Comparison of ENCODE assay signal across 17 mouse cellular contexts in the genomic region with DNA sequence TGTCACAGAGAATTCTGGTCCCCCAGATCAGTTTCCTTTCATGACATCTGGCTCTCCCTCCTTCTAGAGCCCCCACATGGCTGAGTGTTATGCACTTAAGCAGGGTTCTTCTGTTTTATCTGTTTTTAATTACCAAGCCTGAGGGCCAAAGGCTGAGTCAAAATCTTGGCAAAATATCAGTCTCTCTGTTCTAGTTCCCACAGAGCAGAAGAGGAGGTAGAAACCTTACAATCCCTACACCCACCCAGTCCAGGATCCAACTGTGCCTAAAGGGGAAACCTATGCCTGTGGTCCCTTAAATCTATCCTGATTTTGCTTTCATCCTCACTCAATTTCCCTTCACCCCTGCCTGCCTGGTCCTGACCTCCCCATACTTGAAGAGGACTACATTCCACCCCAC.
"Had no signal": no experiment of that assay in that cellular context is flagged by ENCODE, and none has a peak within 500 bp of the region (broad histone marks: within the 10 kb centered on the region; RNA-seq: fewer than 3 reads in every experiment).

No protein-coding gene starts in this region.

- DNase-seq: kidney, postnatal 25 days; layer of hippocampus, postnatal 36 days; liver, embryonic 13.5 days; lung, adult 2 months; lung, postnatal 14 days; lung, postnatal 4 days; midbrain, embryonic 14.5 days; retina, postnatal 1 day; right cerebral cortex, postnatal 25 days; spleen, adult 18-20 months; thymus, postnatal 36 days had no signal

- H3K27me3 ChIP-seq: limb, embryonic 12.5 days; liver, embryonic 13.5 days; stomach, embryonic 15.5 days had no signal

- H3K9me3 ChIP-seq: limb, embryonic 12.5 days; liver, embryonic 13.5 days; stomach, embryonic 15.5 days had no signal

- H3K36me3 ChIP-seq: limb, embryonic 12.5 days; liver, embryonic 13.5 days; stomach, embryonic 15.5 days had no signal

- H3K4me2 ChIP-seq: limb, embryonic 12.5 days; liver, embryonic 13.5 days; midbrain, embryonic 11.5 days; stomach, embryonic 15.5 days had no signal

- H3K4me3 ChIP-seq: left cerebral cortex, adult 2 months; limb, embryonic 12.5 days; liver, embryonic 13.5 days; stomach, embryonic 15.5 days had no signal

- H3K4me1 ChIP-seq: stomach, embryonic 15.5 days had no signal

- H3K27ac ChIP-seq: kidney, postnatal 0 days; left cerebral cortex, adult 2 months; limb, embryonic 12.5 days; liver, embryonic 13.5 days; stomach, embryonic 15.5 days had no signal

- H3K9ac ChIP-seq: limb, embryonic 12.5 days; liver, embryonic 13.5 days; stomach, embryonic 15.5 days had no signal

- ATAC-seq: intestine, postnatal 0 days had no signal
